Mouse (Mus musculus): ENCODE data around the gene Dguok.

Dguok gene

DNA sequence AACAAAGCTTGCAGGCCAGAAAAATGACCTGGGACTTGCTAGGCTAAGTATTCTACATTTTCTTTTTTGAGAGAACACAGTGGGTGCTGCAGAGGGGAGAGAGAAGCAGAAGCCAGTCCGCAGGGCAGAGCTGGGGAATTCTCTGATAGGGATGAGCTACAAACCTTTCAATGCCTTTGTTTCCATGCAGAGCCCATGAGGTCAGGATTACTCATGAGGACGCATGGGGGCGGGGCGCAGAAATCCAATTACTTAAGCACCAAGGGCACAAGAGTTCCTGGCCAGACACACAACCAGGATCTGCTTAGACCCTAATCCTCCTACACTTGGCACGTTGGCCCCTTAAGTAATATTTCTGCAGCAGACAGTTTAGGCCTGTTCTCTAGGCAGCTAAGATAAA lies 71.6 kb downstream of the Dguok start:
- no peak for DNase-seq (ENCODE audit: extremely low spot score, low spot score)

DNA sequence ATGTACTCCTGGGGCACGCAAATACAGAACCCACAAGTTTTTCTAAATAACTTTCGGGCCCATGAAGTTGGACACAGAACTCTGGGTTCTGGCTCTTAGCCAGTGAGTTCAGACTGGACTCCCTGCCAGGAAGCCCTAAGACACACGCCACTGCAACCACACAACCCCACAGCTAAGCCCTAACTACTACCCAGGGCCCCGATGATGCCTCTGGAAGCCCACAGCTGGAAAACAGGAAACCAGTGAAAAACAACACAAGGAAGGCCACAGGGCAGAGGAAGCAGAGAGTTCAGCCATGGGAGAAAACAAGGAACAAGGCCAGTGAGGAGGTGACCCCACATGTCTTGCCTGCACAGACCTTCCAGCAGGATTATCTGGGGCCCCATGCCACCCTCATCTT lies 73.2 kb downstream of the Dguok start:
- DNase-seq (ENCODE audit: extremely low spot score, low spot score) = no peak

DNA sequence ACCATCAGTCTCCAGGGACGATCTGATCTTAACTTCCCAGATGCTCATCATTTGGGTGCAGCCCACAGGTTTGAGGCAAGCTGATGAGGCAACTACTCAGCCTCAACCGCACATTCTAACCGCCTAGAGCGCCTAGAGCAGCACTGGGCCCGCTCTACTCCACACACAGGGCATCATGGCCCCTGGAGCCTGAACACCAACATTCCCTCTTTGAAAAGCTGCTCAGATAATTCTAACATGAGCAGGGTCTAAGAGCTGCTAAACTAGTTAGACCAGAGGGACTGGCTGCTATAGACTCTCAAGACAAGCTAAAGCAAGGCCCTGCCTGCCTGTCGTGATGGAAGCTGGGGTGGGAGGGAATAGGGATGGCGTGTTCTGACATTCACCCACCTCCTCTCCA lies 73.8 kb downstream of the Dguok start:
- DNase-seq (ENCODE audit: extremely low spot score, low spot score) = no peak
